Mouse (Mus musculus): ENCODE measurements around the gene Knl1. TPM values are rescaled to one million over a fixed set of nuclear protein-coding genes. Genes with fewer than 3 reads are reported as not detected.

The Knl1 gene
- polyA plus RNA-seq, 1 experiment from 2014 or later = 38.1 TPM

DNA sequence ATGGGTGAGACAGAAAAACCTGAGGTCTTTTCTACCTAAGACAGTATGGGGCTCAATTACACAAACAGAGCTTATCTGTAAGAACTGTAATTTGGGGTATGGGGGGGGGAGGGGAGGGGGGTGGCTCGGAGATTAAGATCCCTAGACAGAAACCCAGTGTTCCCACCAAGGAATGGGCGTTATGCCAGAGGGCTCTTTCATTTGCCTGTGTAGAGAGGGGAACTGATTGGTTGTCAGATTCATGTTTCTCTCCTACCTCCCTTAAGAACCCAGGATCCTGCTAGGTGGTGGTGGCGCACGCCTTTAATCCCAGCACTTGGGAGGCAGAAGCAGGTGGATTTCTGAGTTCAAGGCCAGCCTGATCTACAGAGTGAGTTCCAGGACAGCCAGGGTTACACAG lies 27.4 kb upstream of the Knl1 start:
- peak; percentile 31; the same call in 1 of the 2 replicates for ATAC-seq (ENCODE audit: low FRiP score, low read depth)
- 53% methylated on average over 4 of the region's 4 CpGs for WGBS
- H3K27ac ChIP-seq = 0 out of 2 replicates have a peak overlapping the region, but pooled peaks have one; percentile 33
- no peak overlapping the region for H3K4me3 ChIP-seq
- peak overlapping the region; percentile 43; the same call in 1 of the 2 replicates for H3K4me2 ChIP-seq (replicated peaks)
- H3K9me3 ChIP-seq = no peaks in the 10 kb centered on the region
- H3K4me1 ChIP-seq = peaks cover 13% of the 10 kb centered on the region
- H3K36me3 ChIP-seq = peaks cover 30% of the 10 kb centered on the region
- H3K27me3 ChIP-seq (replicated peaks) = no peaks in the 10 kb centered on the region
- no peak overlapping the region for H3K9ac ChIP-seq

GRCm38 (mm10) chr2:119023154-119023660 lies 23.7 kb upstream of the Knl1 start:
- H3K4me3 ChIP-seq = no peak overlapping the region
- no peak for ATAC-seq (ENCODE audit: low FRiP score, low read depth)
- H3K27me3 ChIP-seq (replicated peaks) = no peaks in the 10 kb centered on the region
- 95% methylated on average over 6 of the region's 6 CpGs for WGBS
- peaks cover 13% of the 10 kb centered on the region for H3K4me1 ChIP-seq
- H3K9me3 ChIP-seq = no peaks in the 10 kb centered on the region
- no peak overlapping the region for H3K27ac ChIP-seq
- H3K4me2 ChIP-seq (replicated peaks) = no peak overlapping the region
- no peak overlapping the region for H3K9ac ChIP-seq
- H3K36me3 ChIP-seq = peaks cover 29% of the 10 kb centered on the region

DNA sequence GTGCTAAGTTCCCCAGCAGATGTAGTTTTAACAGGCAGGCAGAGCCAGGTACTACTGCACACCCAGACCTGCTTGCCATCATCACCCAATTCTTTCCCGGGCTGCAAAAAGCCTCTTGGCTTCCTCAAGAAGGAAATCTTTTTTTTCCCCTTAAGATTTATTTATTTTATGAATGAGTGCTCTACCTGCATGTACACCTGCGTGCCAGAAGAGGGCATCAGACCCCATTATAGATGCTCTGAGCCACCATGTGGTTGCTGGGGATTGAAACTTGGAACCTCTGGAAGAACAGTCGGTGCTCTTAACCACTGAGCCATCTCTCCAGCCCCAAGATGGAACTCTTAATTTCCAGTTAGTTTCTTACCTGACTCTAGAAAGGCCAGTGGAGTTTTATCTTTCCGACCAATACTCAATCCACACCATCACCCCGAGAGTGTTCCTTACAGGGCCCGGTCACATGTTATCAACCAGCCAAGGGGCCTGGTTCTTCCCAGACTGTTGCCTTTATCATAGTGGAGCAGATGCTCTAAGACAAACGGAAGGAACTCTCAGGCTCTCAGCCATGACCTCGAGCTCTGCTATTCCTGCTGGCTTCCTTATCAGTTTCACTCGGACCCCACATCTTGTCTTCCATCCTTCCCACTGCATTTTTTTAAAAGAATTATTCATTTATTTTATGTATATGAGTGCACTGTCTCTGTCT lies 22.2 kb upstream of the Knl1 start:
- no peak for ATAC-seq (ENCODE audit: low FRiP score, low read depth)
- Histone ChIP-seq H3K27ac (no peak overlapping the region), H3K9me3 (no peaks in the 10 kb centered on the region), H3K27me3 (replicated peaks) (no peaks in the 10 kb centered on the region), H3K4me2 (replicated peaks) (no peak overlapping the region), H3K4me1 (peaks cover 5% of the 10 kb centered on the region), H3K4me3 (no peak overlapping the region), H3K36me3 (peaks cover 29% of the 10 kb centered on the region), H3K9ac (no peak overlapping the region)
- 80% methylated on average over 9 of the region's 9 CpGs for WGBS

- Histone ChIP-seq H3K4me3 (no peak overlapping the region), H3K27ac (no peak overlapping the region), H3K9ac (no peak overlapping the region), H3K9me3 (no peaks in the 10 kb centered on the region), H3K27me3 (replicated peaks) (no peaks in the 10 kb centered on the region), H3K36me3 (peaks cover 27% of the 10 kb centered on the region), H3K4me1 (peaks cover 5% of the 10 kb centered on the region), H3K4me2 (replicated peaks) (no peak overlapping the region)
- WGBS = 86% methylated on average over 4 of the region's 4 CpGs
- no peak for ATAC-seq (ENCODE audit: low FRiP score, low read depth)
These were observed 21.7 kb upstream of the Knl1 start for GRCm38 (mm10) chr2:119025239-119025616.

DNA sequence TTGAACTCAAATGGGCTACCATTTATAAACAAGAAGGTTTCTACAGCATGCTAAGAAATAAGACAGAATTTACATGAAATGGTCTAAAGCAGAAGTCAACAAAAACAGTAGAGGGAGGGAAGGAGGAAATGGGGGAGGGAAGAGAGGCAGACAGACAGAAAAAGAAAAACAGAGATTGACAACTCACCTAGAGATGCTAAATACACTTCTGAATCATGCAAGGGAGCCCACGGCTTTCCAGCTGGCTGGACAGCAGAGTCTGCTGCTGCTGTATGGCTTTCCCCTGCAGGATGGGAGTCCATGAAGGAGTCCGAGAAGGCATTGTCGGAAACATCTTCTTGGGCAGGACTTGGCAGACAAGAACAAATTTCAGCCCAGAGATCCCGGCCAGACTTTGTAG lies 20.0 kb upstream of the Knl1 start:
- no peak for ATAC-seq (ENCODE audit: low FRiP score, low read depth)
- no peak overlapping the region for H3K27ac ChIP-seq
- peaks cover 13% of the 10 kb centered on the region for H3K36me3 ChIP-seq
- no peak overlapping the region for H3K4me2 ChIP-seq (replicated peaks)
- no peaks in the 10 kb centered on the region for H3K27me3 ChIP-seq (replicated peaks)
- 94% methylated on average over 4 of the region's 4 CpGs for WGBS
- no peaks in the 10 kb centered on the region for H3K9me3 ChIP-seq
- H3K4me1 ChIP-seq = peaks cover 5% of the 10 kb centered on the region
- no peak overlapping the region for H3K9ac ChIP-seq
- H3K4me3 ChIP-seq = no peak overlapping the region

GRCm38 (mm10) chr2:119028941-119029551 lies 17.9 kb upstream of the Knl1 start, which contains the start of gene Ccdc32:
TSS of gene Ccdc32 (minus strand) at chr2:119029393.
- ATAC-seq (ENCODE audit: low FRiP score, low read depth) = peak; percentile 96
- peaks cover 5% of the 10 kb centered on the region for H3K4me1 ChIP-seq

DNA sequence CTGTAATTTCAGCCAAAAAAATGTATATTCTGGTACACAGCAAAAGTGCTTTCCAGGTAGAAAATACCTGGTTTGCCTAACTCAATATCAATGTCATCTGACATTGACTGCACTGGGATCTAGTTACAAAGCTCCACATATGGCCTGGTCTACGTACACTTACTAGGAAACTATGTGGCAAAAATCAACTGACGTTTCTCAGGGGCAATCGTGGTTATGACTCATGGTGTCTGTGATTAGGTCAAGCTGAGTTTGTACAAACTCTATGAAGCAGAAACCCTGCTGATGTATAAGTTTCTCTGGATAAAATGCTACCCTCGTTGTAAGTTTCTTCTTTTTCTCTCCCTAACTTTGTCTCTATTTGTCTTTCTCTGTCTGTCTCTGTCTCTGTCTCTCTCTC lies 14.7 kb upstream of the Knl1 start:
- Histone ChIP-seq H3K9me3 (no peaks in the 10 kb centered on the region), H3K9ac (no peak overlapping the region), H3K4me1 (peaks cover 13% of the 10 kb centered on the region), H3K27ac (no peak overlapping the region), H3K4me3 (no peak overlapping the region), H3K36me3 (peaks cover 4% of the 10 kb centered on the region; the same call in 1 of the 2 replicates), H3K27me3 (replicated peaks) (no peaks in the 10 kb centered on the region), H3K4me2 (replicated peaks) (no peak overlapping the region)
- 72% methylated on average over 4 of the region's 4 CpGs for WGBS
- ATAC-seq (ENCODE audit: low FRiP score, low read depth) = no peak

More at GRCm38 (mm10) chr2:119028941-119029551, 17.9 kb upstream of the Knl1 start, which contains the start of gene Ccdc32:
- H3K9ac ChIP-seq = peak within 1 kb of the TSS; percentile 75
- H3K9me3 ChIP-seq = no peaks in the 10 kb centered on the region
- H3K4me2 ChIP-seq (replicated peaks) = peak within 1 kb of the TSS; percentile 81
- no peaks in the 10 kb centered on the region for H3K27me3 ChIP-seq (replicated peaks)
- H3K27ac ChIP-seq = no peak within 1 kb of the TSS
- peaks cover 3% of the 10 kb centered on the region; the same call in 1 of the 2 replicates for H3K36me3 ChIP-seq
- 1% methylated on average over 28 of the region's 28 CpGs for WGBS
- H3K4me3 ChIP-seq = peak within 1 kb of the TSS; percentile 63

DNA sequence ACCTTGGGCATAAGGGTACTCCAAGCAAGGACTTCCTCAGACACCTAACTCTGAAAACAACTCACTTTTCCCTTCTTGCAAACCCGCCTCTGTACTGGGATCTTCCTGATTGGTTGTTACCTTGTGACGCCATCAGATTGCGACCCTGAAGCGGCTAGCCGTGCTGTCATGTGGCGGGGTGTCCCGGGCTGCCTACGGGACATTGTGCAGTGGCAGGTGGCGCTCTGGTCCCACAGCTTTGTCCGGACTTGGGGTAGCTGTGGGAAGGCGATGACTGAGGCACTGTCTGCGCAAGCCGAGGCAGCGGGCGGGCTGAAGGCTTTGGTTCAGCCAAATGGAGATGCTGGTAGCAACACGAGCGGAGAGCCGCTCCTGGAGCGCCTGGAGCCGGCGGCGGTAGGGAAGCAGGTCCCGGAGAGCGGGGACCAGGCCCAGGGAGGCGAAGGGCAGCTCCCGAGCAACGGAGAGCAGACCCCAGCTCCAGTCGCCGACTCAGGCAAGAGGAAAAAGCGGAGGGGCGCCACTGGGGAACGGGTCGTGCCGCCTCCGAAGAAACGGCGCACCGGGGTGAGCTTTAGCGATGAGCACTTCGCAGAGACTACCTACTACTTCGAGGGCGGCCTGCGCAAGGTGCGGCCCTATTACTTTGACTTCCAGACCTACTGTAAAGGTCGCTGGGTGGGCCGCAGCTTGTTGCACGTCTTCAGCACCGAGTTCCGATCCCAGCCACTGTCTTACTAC lies 12.1 kb upstream of the Knl1 start, which contains the start of gene Rpusd2:
Gene Rpusd2, plus strand, starts transcription at position 135 of the 741 bp plus-strand sequence.
- peaks cover 8% of the 10 kb centered on the region; the same call in 1 of the 2 replicates for H3K4me1 ChIP-seq
- H3K27me3 ChIP-seq (replicated peaks) = no peaks in the 10 kb centered on the region
- H3K4me2 ChIP-seq (replicated peaks) = peak within 1 kb of the TSS; percentile 78
- ATAC-seq (ENCODE audit: low FRiP score, low read depth) = peak; percentile 97
- H3K9ac ChIP-seq = peak within 1 kb of the TSS; percentile 90
- WGBS = under 1% methylated on average over 49 of the region's 49 CpGs
- peak within 1 kb of the TSS; percentile 86 for H3K27ac ChIP-seq
- H3K36me3 ChIP-seq = peaks cover 24% of the 10 kb centered on the region
- peak within 1 kb of the TSS; percentile 87 for H3K4me3 ChIP-seq
- no peaks in the 10 kb centered on the region for H3K9me3 ChIP-seq

DNA sequence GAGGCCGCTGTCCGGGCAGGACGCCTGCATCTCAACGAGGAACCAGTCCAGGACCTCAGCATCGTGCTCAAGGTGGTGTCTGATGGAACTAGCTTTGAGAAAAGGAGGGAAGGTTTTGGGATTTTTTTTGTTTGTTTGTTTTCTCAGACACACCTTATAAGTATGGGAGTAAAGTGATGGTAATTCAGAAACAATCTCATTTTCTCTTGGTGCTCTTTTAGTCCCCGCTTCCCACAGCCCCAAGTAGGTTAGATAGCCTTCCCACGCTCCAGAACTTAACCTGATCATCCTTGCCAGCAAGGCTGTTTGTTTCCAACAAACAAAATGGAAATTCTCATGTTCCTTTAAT lies 11.5 kb upstream of the Knl1 start:
- Histone ChIP-seq H3K27ac (peak overlapping the region; percentile 86), H3K27me3 (replicated peaks) (no peaks in the 10 kb centered on the region), H3K4me2 (replicated peaks) (peak overlapping the region; percentile 78), H3K9ac (peak overlapping the region; percentile 90), H3K4me3 (peak overlapping the region; percentile 87), H3K36me3 (peaks cover 29% of the 10 kb centered on the region), H3K9me3 (no peaks in the 10 kb centered on the region), H3K4me1 (peaks cover 8% of the 10 kb centered on the region; the same call in 1 of the 2 replicates)
- no peak for ATAC-seq (ENCODE audit: low FRiP score, low read depth)
- 9% methylated on average over 7 of the region's 7 CpGs for WGBS

DNA sequence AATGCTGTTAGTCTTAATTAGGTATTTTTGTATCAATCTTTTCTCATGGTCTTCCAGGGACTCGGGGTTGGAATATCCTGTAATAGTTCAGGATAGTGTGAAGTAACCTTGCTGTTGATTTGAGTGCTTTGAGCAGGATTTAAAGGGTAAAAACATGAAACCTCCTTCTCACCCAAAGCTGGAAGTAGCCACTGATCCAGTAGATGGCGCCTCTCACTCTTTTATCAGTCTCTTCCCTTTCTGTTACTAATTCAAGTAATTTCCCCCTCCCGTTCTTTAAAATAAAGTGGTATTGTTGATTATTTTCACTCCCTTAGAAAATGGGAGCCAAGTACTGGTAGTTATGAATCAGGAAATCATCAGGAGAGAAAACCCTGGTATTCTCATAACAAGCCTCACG lies 6.0 kb upstream of the Knl1 start:
- peaks cover under 1% of the 10 kb centered on the region; the same call in 1 of the 2 replicates for H3K4me1 ChIP-seq
- H3K36me3 ChIP-seq = peaks cover 29% of the 10 kb centered on the region

GRCm38 (mm10) chr2:119045163-119045562 lies 1.8 kb upstream of the Knl1 start:
- Histone ChIP-seq H3K4me3 (no peak overlapping the region), H3K9ac (no peak overlapping the region), H3K36me3 (0 out of 2 replicates have a peak, but pooled peaks cover 1% of the 10 kb centered on the region), H3K9me3 (no peaks in the 10 kb centered on the region), H3K27me3 (replicated peaks) (no peaks in the 10 kb centered on the region), H3K27ac (no peak overlapping the region), H3K4me2 (replicated peaks) (no peak overlapping the region), H3K4me1 (peaks cover 10% of the 10 kb centered on the region)
- ATAC-seq (ENCODE audit: low FRiP score, low read depth) = no peak
- WGBS = 65% methylated on average over 2 of the region's 2 CpGs

More for the DNA sequence above, 6.0 kb upstream of the Knl1 start:
- no peak overlapping the region for H3K4me3 ChIP-seq
- H3K27me3 ChIP-seq (replicated peaks) = no peaks in the 10 kb centered on the region
- H3K27ac ChIP-seq = no peak overlapping the region
- H3K4me2 ChIP-seq (replicated peaks) = no peak overlapping the region
- no peak overlapping the region for H3K9ac ChIP-seq
- no peaks in the 10 kb centered on the region for H3K9me3 ChIP-seq
- whole genome bisulfite sequencing = 54% methylated on average over 4 of the region's 4 CpGs
- ATAC-seq (ENCODE audit: low FRiP score, low read depth) = no peak

- Histone ChIP-seq H3K9me3 (no peaks in the 10 kb centered on the region), H3K27me3 (replicated peaks) (no peaks in the 10 kb centered on the region), H3K4me2 (replicated peaks) (peak overlapping the region; percentile 75), H3K27ac (no peak overlapping the region), H3K4me1 (peaks cover 10% of the 10 kb centered on the region), H3K36me3 (no peaks in the 10 kb centered on the region), H3K9ac (peak overlapping the region; percentile 57), H3K4me3 (peak overlapping the region; percentile 72)
- no peak for ATAC-seq (ENCODE audit: low FRiP score, low read depth)
- 13% methylated on average over 4 of the region's 4 CpGs for WGBS
These were observed 930 bp downstream of the Knl1 start for GRCm38 (mm10) chr2:119047849-119048248.

Measured in neural tube, embryonic 12.5 days (tissue).